Mouse (Mus musculus): ENCODE results near the gene Gm49320.

Gm49320 gene

GRCm38 (mm10) chr8:4259125-4259804 is 20.6 kb downstream of the Gm49320 start, which contains the start of gene Ctxn1:
Ctxn1 (minus strand) TSS chr8:4259274.
- DNase-seq (ENCODE audit: low read depth), result peak; percentile 88

- no peak for DNase-seq (ENCODE audit: low read depth)
These were observed 21.1 kb downstream of the Gm49320 start for GRCm38 (mm10) chr8:4259805-4260170.

- DNase-seq (ENCODE audit: low read depth), result no peak
These were observed 24.6 kb downstream of the Gm49320 start for GRCm38 (mm10) chr8:4263105-4263791.

- DNase-seq (ENCODE audit: low read depth), result no peak
These were observed 26.7 kb downstream of the Gm49320 start for GRCm38 (mm10) chr8:4265160-4265914.

DNA sequence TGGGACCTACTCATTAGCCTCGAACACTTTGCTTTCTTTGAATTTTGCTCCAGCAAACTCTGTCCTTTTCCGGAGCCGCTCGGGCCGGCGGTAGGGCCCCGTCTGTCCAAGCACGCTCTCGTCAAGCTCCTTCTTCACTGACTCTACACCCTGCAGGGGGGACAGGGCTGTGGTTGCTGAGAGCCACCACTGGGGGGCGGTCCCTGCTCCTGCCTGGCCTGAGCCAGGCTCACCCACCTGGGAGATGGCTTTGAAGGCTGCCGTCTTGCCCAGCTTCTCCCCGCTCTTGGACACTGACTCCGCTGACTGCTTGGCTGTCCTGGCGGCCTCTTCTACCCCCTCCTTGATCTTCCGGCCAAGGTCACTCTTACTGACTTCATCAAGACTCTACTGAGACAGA is 29.0 kb downstream of the Gm49320 start:
- DNase-seq (ENCODE audit: low read depth), result no peak

DNA sequence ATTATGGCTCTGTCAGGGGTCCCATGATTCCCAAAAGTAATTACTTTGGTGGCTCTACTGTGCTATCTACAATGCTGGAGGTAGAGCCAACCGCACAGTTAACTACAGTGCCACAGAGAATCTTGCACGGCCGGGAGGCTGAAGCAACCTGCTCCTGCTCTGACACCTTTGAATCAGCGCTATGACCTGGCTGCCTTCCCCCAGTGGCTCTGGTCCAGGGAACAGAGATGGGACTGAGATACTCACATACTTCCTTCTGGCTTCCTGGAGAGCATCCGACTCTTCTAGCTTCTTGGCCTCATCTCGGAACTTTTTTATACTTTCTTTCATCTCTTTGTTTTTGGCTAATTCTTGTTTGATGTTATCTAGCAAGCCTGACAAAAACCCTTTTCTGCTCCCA is 30.9 kb downstream of the Gm49320 start:
- no peak for DNase-seq (ENCODE audit: low read depth)

GRCm38 (mm10) chr8:4275275-4276110 is 36.8 kb downstream of the Gm49320 start, which contains the start of gene Timm44:
Timm44 (minus strand) TSS chr8:4275913.
- DNase-seq (ENCODE audit: low read depth), result peak; percentile 97

DNA sequence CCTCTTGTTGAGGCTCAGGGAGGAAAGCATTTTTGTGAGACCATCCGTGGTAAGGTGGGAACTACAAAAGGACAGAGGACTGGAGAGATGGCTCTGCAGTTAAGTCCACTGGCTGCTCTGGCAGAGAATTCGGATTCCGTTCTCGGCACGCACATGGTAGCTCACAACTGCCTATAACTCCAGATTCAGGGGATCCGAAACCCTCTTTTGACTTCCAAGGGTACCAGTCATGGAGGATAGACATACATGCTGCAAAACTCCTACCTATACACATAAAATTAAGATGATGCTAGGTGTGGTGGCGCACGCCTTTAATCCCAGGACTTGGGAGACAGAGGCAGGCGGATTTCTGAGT is 37.4 kb downstream of the Gm49320 start:
- no peak for DNase-seq (ENCODE audit: low read depth)

DNA sequence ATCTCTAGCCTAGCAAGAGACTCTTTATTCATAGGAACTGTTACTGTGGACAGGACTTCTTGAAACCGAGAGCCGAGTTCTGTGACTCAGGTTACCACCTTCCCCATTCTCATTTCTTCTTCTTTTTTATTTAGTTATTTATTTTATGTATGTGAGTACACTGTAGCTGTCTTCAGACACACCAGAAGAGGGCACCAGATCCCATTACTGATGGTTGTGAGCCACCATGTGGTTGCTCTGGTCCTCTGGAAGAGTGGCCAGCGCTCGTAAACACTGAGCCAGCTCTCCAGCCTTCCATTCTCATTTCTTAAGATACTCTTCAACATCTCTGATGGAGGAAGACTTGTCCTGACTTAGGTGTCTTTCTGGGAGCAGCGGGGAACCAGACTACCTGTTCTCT is 54.1 kb downstream of the Gm49320 start:
- no peak for DNase-seq (ENCODE audit: low read depth)

- DNase-seq (ENCODE audit: low read depth), result no peak
These were observed 59.2 kb downstream of the Gm49320 start for GRCm38 (mm10) chr8:4297822-4298221.

Data from c-Kit-positive CD71-positive TER-119-negative erythroid progenitor cells, embryonic 14.5 days (primary cell).